Mouse (Mus musculus): ENCODE data around the gene Tnp1. TPM values are rescaled to one million over a fixed set of nuclear protein-coding genes. Genes with fewer than 3 reads are reported as not detected.

The Tnp1 gene
- polyA plus RNA-seq, 1 experiment from 2014 or later, result not detected

DNA sequence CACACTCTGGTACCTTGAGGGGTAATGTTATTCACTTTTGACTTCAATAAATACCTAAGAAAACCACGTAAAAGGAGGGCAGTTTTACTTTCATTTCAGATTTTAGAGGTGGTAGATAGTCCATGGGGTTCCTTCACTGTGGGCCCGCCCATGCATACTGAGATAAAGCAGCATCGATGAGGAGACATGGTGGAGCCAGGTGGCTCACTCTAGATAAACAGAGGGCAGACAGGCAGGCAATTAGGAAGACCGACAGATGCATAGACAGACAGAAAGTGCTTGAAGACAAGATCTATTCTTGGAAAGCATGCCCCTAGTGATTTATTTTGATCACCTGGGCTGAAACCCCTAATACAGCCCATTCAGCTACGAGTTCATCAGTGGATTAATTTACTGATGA is 13.1 kb downstream of the Tnp1 start:
- H3K36me3 ChIP-seq, result no peaks in the 10 kb centered on the region
- WGBS, result 73% methylated on average over 5 of the region's 5 CpGs
- ATAC-seq (ENCODE audit: insufficient number of reproducible peaks, insufficient read depth, low FRiP score, low TSS enrichment), result no peak
- H3K4me3 ChIP-seq, result no peak overlapping the region
- H3K9ac ChIP-seq, result no peak overlapping the region
- no peaks in the 10 kb centered on the region for H3K9me3 ChIP-seq
- H3K4me1 ChIP-seq, result 0 out of 2 replicates have a peak, but pooled peaks cover 4% of the 10 kb centered on the region
- no peak overlapping the region for H3K27ac ChIP-seq
- no peaks in the 10 kb centered on the region for H3K27me3 ChIP-seq
- H3K4me2 ChIP-seq (replicated peaks), result no peak overlapping the region

DNA sequence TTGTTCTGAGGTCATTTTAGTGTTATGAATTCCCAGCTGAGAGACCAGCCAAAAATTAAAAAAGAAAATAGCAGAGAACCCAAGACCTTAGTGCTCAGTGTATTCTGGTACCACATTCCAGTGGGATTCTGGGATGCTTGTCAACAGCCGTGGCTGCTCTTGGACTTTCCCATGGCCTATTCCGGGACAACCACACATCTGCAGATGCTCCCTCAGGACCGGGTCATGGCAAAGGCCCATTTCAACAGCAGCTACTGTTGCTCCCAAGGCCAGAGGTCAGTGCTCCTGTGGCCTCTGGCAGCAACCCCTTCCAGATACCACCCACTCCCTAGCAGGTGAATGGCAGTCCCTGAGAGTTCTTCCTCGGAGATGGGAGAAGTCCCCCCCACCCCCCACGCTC is 13.7 kb downstream of the Tnp1 start:
- H3K27me3 ChIP-seq, result no peaks in the 10 kb centered on the region
- H3K4me3 ChIP-seq, result no peak overlapping the region
- H3K36me3 ChIP-seq, result no peaks in the 10 kb centered on the region
- no peak for ATAC-seq (ENCODE audit: insufficient number of reproducible peaks, insufficient read depth, low FRiP score, low TSS enrichment)
- H3K27ac ChIP-seq, result no peak overlapping the region
- H3K9ac ChIP-seq, result no peak overlapping the region
- H3K9me3 ChIP-seq, result no peaks in the 10 kb centered on the region
- H3K4me1 ChIP-seq, result 0 out of 2 replicates have a peak, but pooled peaks cover 4% of the 10 kb centered on the region
- H3K4me2 ChIP-seq (replicated peaks), result no peak overlapping the region
- 51% methylated on average over 5 of the region's 5 CpGs for WGBS

DNA sequence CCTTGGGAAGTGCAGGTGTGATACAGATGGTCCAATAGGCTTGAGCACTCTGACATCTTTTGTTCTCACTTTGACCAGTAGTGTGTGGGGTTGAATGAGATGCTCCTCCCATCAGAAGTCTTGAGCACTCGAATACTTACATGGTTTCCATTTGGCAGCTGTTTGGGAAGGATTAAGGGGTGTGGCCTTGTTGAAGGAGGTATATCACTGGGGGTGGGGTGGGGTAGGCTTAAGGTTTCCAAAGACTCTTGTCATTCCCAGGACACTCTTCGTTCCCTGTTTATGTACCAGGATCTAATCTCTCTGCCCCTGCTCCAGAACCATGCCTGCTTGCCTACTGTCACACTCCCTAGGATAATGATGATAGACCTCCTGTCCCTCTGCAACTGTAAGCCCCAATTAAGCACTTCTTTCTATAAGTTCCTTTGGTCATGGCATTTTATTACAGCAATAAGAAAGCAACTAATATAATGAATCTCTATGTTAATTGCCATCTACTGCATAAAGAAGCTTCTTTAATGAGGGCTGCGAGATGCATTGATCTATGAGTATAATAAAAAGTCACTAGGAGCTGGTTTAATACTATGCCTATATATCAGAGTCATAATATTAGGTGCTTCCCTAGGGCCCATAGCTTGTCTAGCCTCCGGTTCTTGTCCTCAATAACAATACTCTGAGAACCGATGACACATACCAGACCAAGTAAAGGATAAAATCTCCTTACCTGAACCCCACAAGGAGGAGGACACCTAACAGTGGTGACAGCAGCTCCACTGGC is 20.8 kb downstream of the Tnp1 start:
- 93% methylated on average over 5 of the region's 5 CpGs for whole genome bisulfite sequencing
- Histone ChIP-seq H3K4me3 (no peak overlapping the region), H3K9ac (no peak overlapping the region), H3K4me1 (peaks cover 7% of the 10 kb centered on the region; the same call in 1 of the 2 replicates), H3K27me3 (no peaks in the 10 kb centered on the region), H3K4me2 (replicated peaks) (no peak overlapping the region), H3K9me3 (no peaks in the 10 kb centered on the region), H3K27ac (no peak overlapping the region), H3K36me3 (no peaks in the 10 kb centered on the region)
- ATAC-seq (ENCODE audit: insufficient number of reproducible peaks, insufficient read depth, low FRiP score, low TSS enrichment), result no peak

DNA sequence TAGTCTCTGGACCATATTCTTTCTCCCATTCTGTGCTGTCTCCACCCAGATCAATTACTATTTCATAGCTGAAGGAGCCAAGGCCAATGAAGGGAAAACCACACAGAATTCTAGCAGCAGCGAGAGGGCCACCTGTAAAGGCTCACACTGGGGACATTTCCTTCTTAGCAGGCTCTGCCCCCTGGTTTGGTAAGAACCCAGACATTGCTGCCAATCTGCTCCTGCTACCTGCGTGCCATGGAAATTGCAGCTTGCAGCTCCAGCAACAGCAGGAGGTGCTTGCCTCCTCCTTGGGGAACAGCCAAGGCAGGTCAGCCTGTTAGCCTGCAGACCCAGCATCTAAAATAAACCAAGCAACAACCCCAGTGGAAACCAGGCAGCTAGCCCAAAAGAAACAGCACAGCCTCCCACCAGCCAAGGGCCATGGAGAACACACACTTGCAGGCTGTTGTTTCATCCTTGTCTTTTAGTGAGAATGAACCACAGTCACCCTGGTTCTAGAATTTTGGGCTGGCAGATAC is 22.7 kb downstream of the Tnp1 start:
- Histone ChIP-seq H3K27me3 (no peaks in the 10 kb centered on the region), H3K4me2 (replicated peaks) (no peak overlapping the region), H3K27ac (no peak overlapping the region), H3K36me3 (no peaks in the 10 kb centered on the region), H3K4me3 (no peak overlapping the region), H3K9ac (no peak overlapping the region), H3K9me3 (no peaks in the 10 kb centered on the region), H3K4me1 (peaks cover 7% of the 10 kb centered on the region; the same call in 1 of the 2 replicates)
- 73% methylated on average over 2 of the region's 2 CpGs for WGBS
- no peak for ATAC-seq (ENCODE audit: insufficient number of reproducible peaks, insufficient read depth, low FRiP score, low TSS enrichment)

DNA sequence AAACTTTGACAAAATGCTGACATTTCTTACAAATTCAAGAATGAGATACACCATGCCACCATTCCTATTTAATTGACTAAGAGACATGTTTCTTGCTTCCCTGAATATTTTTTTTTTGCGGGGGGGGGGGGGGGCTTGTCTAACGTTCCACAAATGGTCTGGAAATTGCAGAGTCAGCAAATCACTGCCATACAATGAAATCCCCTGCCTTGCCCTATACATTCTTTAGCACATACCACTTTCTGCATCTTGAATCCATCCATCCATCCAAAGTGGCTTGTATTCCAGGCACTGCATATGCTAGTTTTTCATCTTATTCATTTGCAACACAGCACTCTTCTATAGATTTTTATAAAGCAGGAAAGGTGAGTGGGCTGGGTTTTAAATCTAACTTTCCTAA is 23.5 kb downstream of the Tnp1 start:
- 46% methylated on average over 2 of the region's 2 CpGs for WGBS
- Histone ChIP-seq H3K27ac (no peak overlapping the region), H3K27me3 (no peaks in the 10 kb centered on the region), H3K36me3 (no peaks in the 10 kb centered on the region), H3K4me3 (no peak overlapping the region), H3K4me2 (replicated peaks) (no peak overlapping the region), H3K9me3 (no peaks in the 10 kb centered on the region), H3K9ac (no peak overlapping the region), H3K4me1 (peaks cover 7% of the 10 kb centered on the region; the same call in 1 of the 2 replicates)
- ATAC-seq (ENCODE audit: insufficient number of reproducible peaks, insufficient read depth, low FRiP score, low TSS enrichment), result no peak

DNA sequence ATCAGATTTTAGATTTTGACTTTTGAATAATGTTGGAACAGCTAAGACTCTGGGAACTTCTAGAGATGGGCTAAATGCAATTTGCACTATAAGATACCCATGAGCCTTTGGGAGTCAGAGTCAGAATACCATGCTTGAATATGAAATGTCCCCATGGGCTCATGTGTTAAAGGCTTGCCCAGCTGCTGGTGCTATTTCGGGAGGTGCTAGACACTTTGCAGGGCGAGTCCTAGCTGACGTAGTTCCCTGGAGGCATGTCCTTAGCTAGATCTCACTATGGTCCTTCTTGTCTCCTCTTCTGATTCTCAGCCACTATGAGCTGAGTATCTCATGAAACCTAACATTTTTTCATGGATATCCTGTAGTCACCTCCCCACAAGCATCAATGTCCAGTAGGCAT is 26.8 kb downstream of the Tnp1 start:
- no peak overlapping the region for H3K4me2 ChIP-seq (replicated peaks)
- no peak overlapping the region for H3K9ac ChIP-seq
- H3K27me3 ChIP-seq, result no peaks in the 10 kb centered on the region
- no peaks in the 10 kb centered on the region for H3K36me3 ChIP-seq
- H3K4me1 ChIP-seq, result peaks cover 7% of the 10 kb centered on the region; the same call in 1 of the 2 replicates
- 91% methylated on average over 3 of the region's 3 CpGs for WGBS
- ATAC-seq (ENCODE audit: insufficient number of reproducible peaks, insufficient read depth, low FRiP score, low TSS enrichment), result no peak
- no peak overlapping the region for H3K27ac ChIP-seq
- H3K4me3 ChIP-seq, result no peak overlapping the region
- no peaks in the 10 kb centered on the region for H3K9me3 ChIP-seq

DNA sequence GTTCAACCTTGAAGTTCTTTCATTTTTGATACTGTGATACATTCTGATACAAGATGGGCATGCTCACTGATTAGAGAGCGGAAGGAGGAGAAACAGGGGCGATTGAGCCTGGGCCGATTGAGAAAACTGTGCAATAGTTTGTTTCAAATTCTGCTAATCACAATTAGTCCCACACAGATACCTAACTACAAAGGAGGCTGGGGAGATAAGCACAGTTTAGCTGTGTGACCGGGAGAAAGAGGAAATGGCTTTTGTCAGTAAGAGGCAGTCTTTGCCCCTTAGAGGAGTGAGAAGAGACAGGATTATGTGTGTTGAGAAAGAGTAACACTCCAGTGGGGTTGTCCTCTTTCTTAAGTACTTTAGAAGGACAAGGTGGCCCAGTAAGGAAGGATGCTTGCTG is 29.0 kb downstream of the Tnp1 start:
- no peak overlapping the region for H3K27ac ChIP-seq
- no peaks in the 10 kb centered on the region for H3K9me3 ChIP-seq
- no peaks in the 10 kb centered on the region for H3K36me3 ChIP-seq
- ATAC-seq (ENCODE audit: insufficient number of reproducible peaks, insufficient read depth, low FRiP score, low TSS enrichment), result no peak
- no peaks in the 10 kb centered on the region for H3K4me1 ChIP-seq
- H3K4me2 ChIP-seq (replicated peaks), result no peak overlapping the region
- H3K9ac ChIP-seq, result no peak overlapping the region
- H3K4me3 ChIP-seq, result no peak overlapping the region
- 84% methylated on average over 4 of the region's 4 CpGs for WGBS
- no peaks in the 10 kb centered on the region for H3K27me3 ChIP-seq

DNA sequence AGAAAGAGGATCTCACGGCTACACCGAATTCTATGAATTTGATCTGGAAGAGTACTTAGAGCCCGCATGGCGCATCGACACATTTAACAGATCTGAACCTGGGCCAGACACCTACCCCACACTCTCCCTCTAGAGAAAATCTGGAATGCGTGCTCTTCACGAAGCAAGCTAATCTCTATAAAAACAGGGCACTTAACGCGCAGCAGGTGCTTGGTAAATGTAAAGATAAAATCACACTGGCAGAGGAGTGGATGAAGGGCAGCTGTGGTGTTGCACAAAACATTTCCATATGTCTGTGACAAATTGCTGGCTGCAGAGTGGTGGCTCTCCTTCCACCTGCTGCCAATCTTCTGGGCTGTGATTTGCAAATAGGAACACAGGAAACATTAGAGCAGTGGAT is 36.8 kb downstream of the Tnp1 start:
- H3K27me3 ChIP-seq, result no peaks in the 10 kb centered on the region
- WGBS, result 40% methylated on average over 9 of the region's 9 CpGs
- H3K27ac ChIP-seq, result no peak overlapping the region
- no peaks in the 10 kb centered on the region for H3K4me1 ChIP-seq
- H3K4me3 ChIP-seq, result no peak overlapping the region
- no peak for ATAC-seq (ENCODE audit: insufficient number of reproducible peaks, insufficient read depth, low FRiP score, low TSS enrichment)
- no peaks in the 10 kb centered on the region for H3K36me3 ChIP-seq
- H3K4me2 ChIP-seq (replicated peaks), result no peak overlapping the region
- no peak overlapping the region for H3K9ac ChIP-seq
- H3K9me3 ChIP-seq, result no peaks in the 10 kb centered on the region

DNA sequence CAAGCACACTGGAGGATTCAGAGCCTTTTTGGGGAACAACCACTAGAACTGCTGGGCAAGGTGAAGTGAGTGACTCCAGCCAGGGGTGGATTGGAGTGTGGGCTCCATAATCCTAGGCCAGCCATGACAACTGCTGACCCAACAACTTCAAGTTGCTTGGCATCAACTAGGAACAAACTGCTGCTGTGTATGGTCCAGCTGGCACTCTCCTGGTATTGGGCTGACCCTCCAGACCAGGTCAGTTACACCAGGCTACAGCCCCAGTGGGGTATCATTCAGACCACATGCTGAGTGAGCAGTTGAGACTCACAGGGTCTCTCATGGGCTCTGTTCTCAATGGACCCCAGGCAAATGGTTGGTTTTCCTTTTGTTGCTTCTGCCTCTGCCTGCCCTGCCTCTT is 41.5 kb downstream of the Tnp1 start:
- Histone ChIP-seq H3K9ac (no peak overlapping the region), H3K27ac (no peak overlapping the region), H3K9me3 (no peaks in the 10 kb centered on the region), H3K36me3 (no peaks in the 10 kb centered on the region), H3K4me3 (no peak overlapping the region), H3K27me3 (no peaks in the 10 kb centered on the region), H3K4me2 (replicated peaks) (no peak overlapping the region), H3K4me1 (peaks cover 7% of the 10 kb centered on the region)
- no peak for ATAC-seq (ENCODE audit: insufficient number of reproducible peaks, insufficient read depth, low FRiP score, low TSS enrichment)

DNA sequence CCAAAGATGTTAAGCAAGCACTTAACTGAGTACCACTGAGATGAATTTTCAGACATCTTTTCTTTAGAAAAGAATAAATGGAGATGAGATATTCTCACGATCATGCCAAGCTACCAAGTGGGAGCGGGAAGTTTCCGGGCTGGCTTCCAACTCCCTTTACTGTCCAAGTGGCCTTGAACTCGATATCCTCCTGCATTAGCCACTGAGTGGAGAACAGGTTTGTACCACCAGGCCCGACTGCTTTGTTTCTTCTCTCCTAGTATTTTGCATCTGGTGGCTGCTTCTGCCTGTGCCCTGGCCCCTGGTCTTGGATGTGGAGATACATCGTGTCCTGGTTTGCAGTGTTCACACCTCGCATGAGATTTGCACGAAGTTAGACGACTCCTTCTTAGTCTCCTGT is 45.2 kb downstream of the Tnp1 start:
- H3K9me3 ChIP-seq, result no peaks in the 10 kb centered on the region
- H3K4me2 ChIP-seq (replicated peaks), result no peak overlapping the region
- ATAC-seq (ENCODE audit: insufficient number of reproducible peaks, insufficient read depth, low FRiP score, low TSS enrichment), result no peak
- no peak overlapping the region for H3K27ac ChIP-seq
- H3K36me3 ChIP-seq, result no peaks in the 10 kb centered on the region
- no peaks in the 10 kb centered on the region for H3K27me3 ChIP-seq
- 91% methylated on average over 9 of the region's 9 CpGs for WGBS
- no peak overlapping the region for H3K4me3 ChIP-seq
- no peak overlapping the region for H3K9ac ChIP-seq
- H3K4me1 ChIP-seq, result peaks cover 11% of the 10 kb centered on the region

DNA sequence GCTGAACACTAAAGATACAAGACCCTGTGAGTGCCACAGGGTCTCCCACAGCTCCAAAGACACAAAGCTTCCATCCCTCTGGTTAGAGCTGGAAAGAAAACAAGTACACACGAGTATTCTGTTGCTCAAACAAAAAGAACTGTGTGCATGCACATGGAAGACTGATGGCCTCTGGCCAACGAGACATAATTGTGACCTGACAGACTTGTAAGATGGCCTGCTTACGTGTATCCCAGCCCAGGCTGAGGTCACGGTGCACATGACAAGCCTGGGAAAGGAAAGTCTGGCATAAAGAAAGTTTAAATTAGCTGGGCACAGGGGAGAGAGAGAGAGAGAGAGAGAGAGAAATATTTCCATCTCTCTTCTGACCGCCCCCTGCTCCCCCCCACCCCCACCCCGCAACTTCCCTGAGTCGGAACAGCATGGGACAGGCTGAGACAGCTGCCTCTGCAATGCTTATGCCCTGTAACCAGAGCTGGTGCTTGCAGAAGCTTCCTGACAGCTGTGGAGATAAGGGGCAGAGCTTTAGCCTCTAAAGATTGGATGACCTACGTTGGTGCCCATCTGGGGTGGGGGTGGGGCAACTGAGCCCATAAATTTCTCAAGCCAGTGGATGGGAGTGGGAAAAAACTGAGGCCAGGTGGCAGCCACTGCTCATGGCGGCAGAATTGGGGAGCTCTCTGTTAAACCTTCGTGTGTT is 46.4 kb downstream of the Tnp1 start:
- no peaks in the 10 kb centered on the region for H3K27me3 ChIP-seq
- no peaks in the 10 kb centered on the region for H3K9me3 ChIP-seq
- H3K4me3 ChIP-seq, result no peak overlapping the region
- H3K4me1 ChIP-seq, result peaks cover 11% of the 10 kb centered on the region
- peak overlapping the region; percentile 41; the same call in 1 of the 2 replicates for H3K27ac ChIP-seq
- no peaks in the 10 kb centered on the region for H3K36me3 ChIP-seq
- ATAC-seq (ENCODE audit: insufficient number of reproducible peaks, insufficient read depth, low FRiP score, low TSS enrichment), result peak; percentile 81
- WGBS, result 20% methylated on average over 10 of the region's 10 CpGs
- no peak overlapping the region for H3K9ac ChIP-seq
- H3K4me2 ChIP-seq (replicated peaks), result no peak overlapping the region

DNA sequence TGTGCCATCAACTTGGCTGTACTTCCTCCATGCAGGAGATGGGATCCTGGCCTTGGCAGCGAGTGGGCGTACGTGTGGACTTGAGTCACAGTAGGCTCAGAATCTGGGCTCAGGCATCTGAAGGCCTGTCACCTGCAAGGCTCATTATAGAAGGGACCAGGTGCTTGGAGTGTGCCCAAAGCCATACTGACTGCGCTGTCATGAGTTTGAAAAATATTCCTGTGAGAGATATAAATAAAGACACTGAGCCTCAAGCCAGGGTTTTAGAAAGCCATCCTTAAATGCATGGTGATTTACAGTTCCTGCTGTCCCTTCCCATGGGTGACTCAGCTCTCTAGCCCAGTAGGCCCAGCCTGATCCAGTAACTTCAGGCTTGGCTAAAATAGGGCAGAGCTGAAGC is 49.3 kb downstream of the Tnp1 start:
- H3K9me3 ChIP-seq, result no peaks in the 10 kb centered on the region
- no peaks in the 10 kb centered on the region for H3K36me3 ChIP-seq
- no peak overlapping the region for H3K4me2 ChIP-seq (replicated peaks)
- 95% methylated on average over 4 of the region's 4 CpGs for WGBS
- H3K27ac ChIP-seq, result no peak overlapping the region
- H3K4me1 ChIP-seq, result peaks cover 22% of the 10 kb centered on the region
- no peaks in the 10 kb centered on the region for H3K27me3 ChIP-seq
- H3K4me3 ChIP-seq, result no peak overlapping the region
- ATAC-seq (ENCODE audit: insufficient number of reproducible peaks, insufficient read depth, low FRiP score, low TSS enrichment), result no peak
- no peak overlapping the region for H3K9ac ChIP-seq
